In the genomic region with DNA sequence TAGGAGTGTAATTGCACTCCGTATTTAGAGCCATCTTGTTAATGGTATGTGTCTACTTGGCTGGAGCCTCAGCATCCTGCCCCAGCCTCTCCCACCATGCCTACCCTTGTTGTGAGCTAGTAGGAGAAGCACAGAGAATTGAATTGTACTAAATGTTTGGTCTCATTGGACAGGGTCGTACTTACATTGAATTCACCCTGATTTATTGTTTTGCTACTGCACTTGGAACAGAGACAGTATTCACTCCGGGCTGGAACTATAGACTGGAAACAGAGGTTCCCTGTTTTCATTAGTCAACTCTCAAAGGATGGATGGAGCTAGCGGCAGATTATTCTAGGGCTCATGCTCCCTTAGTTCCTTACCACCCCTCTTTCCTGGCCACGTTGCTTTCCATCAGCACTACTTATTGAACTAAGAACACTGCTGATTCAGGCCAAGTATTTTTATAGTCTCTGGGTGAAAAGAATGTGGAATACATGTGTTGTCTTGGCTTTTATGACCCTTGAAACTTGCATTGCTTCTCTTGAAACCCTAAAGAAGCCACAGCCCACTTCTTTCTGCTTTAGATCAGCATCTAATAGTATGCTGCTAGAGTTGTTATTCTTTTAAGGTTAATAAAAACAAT, we compare ENCODE assay signal across 29 mouse cellular contexts. TPM values are rescaled to one million over a fixed set of nuclear protein-coding genes. Genes with fewer than 3 reads are reported as not detected.
DNase-seq lines count a peak whose midpoint lies in the region; ATAC-seq and TF ChIP-seq lines count a peak whose summit lies in the region.
"Had no signal": no experiment of that assay in that cellular context is flagged by ENCODE, and none has a peak within 500 bp of the region (broad histone marks: within the 10 kb centered on the region; RNA-seq: fewer than 3 reads in every experiment).

No protein-coding gene starts in this region.

- H3K9me3 ChIP-seq in kidney, postnatal 0 days (replicated peaks; ENCODE audit: low read length) = no peaks in the 10 kb centered on the region
- H3K9me3 ChIP-seq in kidney, embryonic 14.5 days (ENCODE audit: control insufficient read depth, low read length) = no peaks in the 10 kb centered on the region
- no peaks in the 10 kb centered on the region for H3K9me3 ChIP-seq in neural tube, embryonic 11.5 days (ENCODE audit: control insufficient read depth, low read length)
- H3K9me3 ChIP-seq: embryonic facial prominence, embryonic 10.5 days; embryonic facial prominence, embryonic 15.5 days; forebrain, embryonic 12.5 days; heart, embryonic 10.5 days; heart, embryonic 15.5 days; hindbrain, embryonic 15.5 days; intestine, embryonic 15.5 days; liver, embryonic 12.5 days had no signal

- H3K27ac ChIP-seq in kidney, postnatal 0 days = no peak overlapping the region
- H3K27ac ChIP-seq in kidney, embryonic 14.5 days (ENCODE audit: low read depth, low read length) = no peak overlapping the region
- H3K27ac ChIP-seq in neural tube, embryonic 11.5 days (ENCODE audit: low read depth, low read length) = 0 out of 2 replicates have a peak overlapping the region, but pooled peaks have one; percentile 34
- H3K27ac ChIP-seq: embryonic facial prominence, embryonic 10.5 days; embryonic facial prominence, embryonic 15.5 days; heart, embryonic 10.5 days; heart, embryonic 15.5 days; hindbrain, embryonic 15.5 days; intestine, embryonic 15.5 days; liver, embryonic 12.5 days had no signal

- H3K4me1 ChIP-seq in kidney, postnatal 0 days (replicated peaks; ENCODE audit: insufficient read depth, low read length) = peaks cover 5% of the 10 kb centered on the region
- H3K4me1 ChIP-seq in kidney, embryonic 14.5 days (ENCODE audit: control insufficient read depth, insufficient read depth, low read length) = 0 out of 2 replicates have a peak, but pooled peaks cover 4% of the 10 kb centered on the region
- H3K4me1 ChIP-seq in neural tube, embryonic 11.5 days (ENCODE audit: control insufficient read depth, insufficient read depth, low read length) = peaks cover 3% of the 10 kb centered on the region
- H3K4me1 ChIP-seq: embryonic facial prominence, embryonic 15.5 days; hindbrain, embryonic 15.5 days; liver, embryonic 12.5 days had no signal

- WGBS in kidney, postnatal 0 days = 46% methylated on average over 5 of the region's 5 CpGs
- WGBS in kidney, embryonic 14.5 days = 59% methylated on average over 5 of the region's 5 CpGs
- WGBS in neural tube, embryonic 11.5 days = 32% methylated on average over 5 of the region's 5 CpGs

- TF ChIP-seq CTCF in kidney, postnatal 0 days (IDR thresholded peaks at IDR 0.05; ENCODE audit: low read depth) = no peak

- no peak overlapping the region for H3K4me2 ChIP-seq in kidney, postnatal 0 days (ENCODE audit: low read length)
- H3K4me2 ChIP-seq in kidney, embryonic 14.5 days (replicated peaks; ENCODE audit: low read depth, low read length) = no peak overlapping the region
- H3K4me2 ChIP-seq in neural tube, embryonic 11.5 days (ENCODE audit: low read depth) = no peak overlapping the region
- H3K4me2 ChIP-seq: embryonic facial prominence, embryonic 15.5 days; forebrain, embryonic 12.5 days; heart, embryonic 15.5 days; hindbrain, embryonic 15.5 days; intestine, embryonic 15.5 days; liver, embryonic 12.5 days; midbrain, embryonic 11.5 days had no signal

- no peaks in the 10 kb centered on the region for H3K27me3 ChIP-seq in kidney, postnatal 0 days (ENCODE audit: insufficient read depth, low read length)
- no peaks in the 10 kb centered on the region for H3K27me3 ChIP-seq in kidney, embryonic 14.5 days (ENCODE audit: control insufficient read depth, insufficient read depth, low read length)
- no peaks in the 10 kb centered on the region for H3K27me3 ChIP-seq in neural tube, embryonic 11.5 days (ENCODE audit: control insufficient read depth, insufficient read depth, low read length)
- H3K27me3 ChIP-seq: embryonic facial prominence, embryonic 15.5 days; forebrain, embryonic 12.5 days; heart, embryonic 15.5 days; hindbrain, embryonic 15.5 days; intestine, embryonic 15.5 days; liver, embryonic 12.5 days had no signal

- H3K4me3 ChIP-seq in kidney, postnatal 0 days (replicated peaks; ENCODE audit: low read depth, low read length) = no peak overlapping the region
- H3K4me3 ChIP-seq in kidney, embryonic 14.5 days (ENCODE audit: low read length) = no peak overlapping the region
- no peak overlapping the region for H3K4me3 ChIP-seq in neural tube, embryonic 11.5 days (ENCODE audit: low read depth, low read length)
- H3K4me3 ChIP-seq: embryonic facial prominence, embryonic 10.5 days; embryonic facial prominence, embryonic 15.5 days; forebrain, embryonic 12.5 days; heart, embryonic 10.5 days; heart, embryonic 15.5 days; hindbrain, embryonic 15.5 days; intestine, embryonic 15.5 days; liver, embryonic 12.5 days; myocyte had no signal

- peak; percentile 54 for DNase-seq in kidney, postnatal 0 days (ENCODE audit: low spot score)
- peak; percentile 34 for DNase-seq in neural tube, embryonic 11.5 days (ENCODE audit: low spot score)
- DNase-seq in neural tube, embryonic 10.5 days (ENCODE audit: extremely low spot score, low spot score) = no peak
- peak; percentile 44 for DNase-seq in mesoderm, embryonic 11.5 days (ENCODE audit: low read depth, low spot score)
- DNase-seq in cerebellum, adult 8-10 months = no peak
- DNase-seq in layer of hippocampus, adult 9-11 months = no peak
- DNase-seq: adrenal gland, postnatal 14 days; cerebellum, adult 11-12 months; cerebellum, postnatal 14 days; forebrain, postnatal 0 days; gastrocnemius, postnatal 25 days; kidney, adult 2 months; kidney, postnatal 10 days; liver, postnatal 0 days; thymus, adult 2 months; thymus, postnatal 36 days had no signal

- H3K9ac ChIP-seq in kidney, postnatal 0 days (ENCODE audit: low read depth, low read length) = no peak overlapping the region
- no peak overlapping the region for H3K9ac ChIP-seq in kidney, embryonic 14.5 days (ENCODE audit: low read depth, low read length)
- no peak overlapping the region for H3K9ac ChIP-seq in neural tube, embryonic 11.5 days (ENCODE audit: low read length)
- H3K9ac ChIP-seq: embryonic facial prominence, embryonic 15.5 days; forebrain, embryonic 12.5 days; forebrain, postnatal 0 days; heart, embryonic 15.5 days; hindbrain, embryonic 15.5 days; intestine, embryonic 15.5 days; liver, embryonic 12.5 days; liver, postnatal 0 days had no signal

- no peak for ATAC-seq in kidney, postnatal 0 days (replicated peaks; ENCODE audit: low FRiP score, low read depth)
- ATAC-seq in kidney, embryonic 14.5 days (ENCODE audit: low FRiP score, low TSS enrichment) = no peak
- peak; percentile 65 for ATAC-seq in neural tube, embryonic 11.5 days (ENCODE audit: insufficient read depth, low FRiP score, low TSS enrichment)
- ATAC-seq: CD4-positive, CD25-positive, alpha-beta regulatory T cell, adult 4 months; forebrain, postnatal 0 days; intestine, embryonic 15.5 days; liver, embryonic 12.5 days; midbrain, embryonic 16.5 days had no signal

- H3K36me3 ChIP-seq in kidney, postnatal 0 days (ENCODE audit: insufficient read depth, low read length) = no peaks in the 10 kb centered on the region
- no peaks in the 10 kb centered on the region for H3K36me3 ChIP-seq in kidney, embryonic 14.5 days (ENCODE audit: control insufficient read depth, insufficient read depth, low read length)
- H3K36me3 ChIP-seq in neural tube, embryonic 11.5 days (ENCODE audit: control insufficient read depth, insufficient read depth, low read length) = no peaks in the 10 kb centered on the region
- H3K36me3 ChIP-seq: embryonic facial prominence, embryonic 10.5 days; embryonic facial prominence, embryonic 15.5 days; forebrain, embryonic 12.5 days; heart, embryonic 10.5 days; heart, embryonic 15.5 days; hindbrain, embryonic 15.5 days; intestine, embryonic 15.5 days; liver, embryonic 12.5 days had no signal

RNA-seq across cellular contexts. Expression of a gene that starts 28.5 kb away (rescaled TPM):
- polyA plus RNA-seq in kidney, postnatal 0 days (2015; fragmentation: Nextera tagmentation; extraction: Ambion mirVana) = 5.5 and 6.7 TPM in 2 replicates
- polyA plus RNA-seq in kidney, embryonic 14.5 days (2014; fragmentation: Nextera tagmentation; extraction: Ambion mirVana) = 10.3 and 16.0 TPM in 2 replicates
- 5.1 and 5.9 TPM in 2 replicates for polyA plus RNA-seq in neural tube, embryonic 11.5 days (2014; fragmentation: Nextera tagmentation; extraction: Ambion mirVana)
- polyA plus RNA-seq: CD4-positive, CD25-positive, alpha-beta regulatory T cell, adult 4 months had no signal

RNA-seq across cellular contexts. Expression of a gene that starts 36.7 kb away (rescaled TPM):
- 1.1 TPM in 2 replicates for polyA plus RNA-seq in kidney, postnatal 0 days (2015; fragmentation: Nextera tagmentation; extraction: Ambion mirVana)
- polyA plus RNA-seq in kidney, embryonic 14.5 days (2014; fragmentation: Nextera tagmentation; extraction: Ambion mirVana) = 0.64 and 1.1 TPM in 2 replicates
- 0.61 and 0.77 TPM in 2 replicates for polyA plus RNA-seq in neural tube, embryonic 11.5 days (2014; fragmentation: Nextera tagmentation; extraction: Ambion mirVana)
- polyA plus RNA-seq: CD4-positive, CD25-positive, alpha-beta regulatory T cell, adult 4 months; myocyte had no signal

Comparison
In these comparisons a context has a peak if more than half of its experiments do, and no peak if none do; other contexts are left out.
1. DNase-seq: peak in kidney, postnatal 0 days (single experiment), neural tube, embryonic 11.5 days (single experiment) and mesoderm, embryonic 11.5 days (single experiment); none in neural tube, embryonic 10.5 days (single experiment), cerebellum, adult 8-10 months (single experiment) and layer of hippocampus, adult 9-11 months (single experiment).